Mouse (Mus musculus) heart, postnatal 14 days (tissue): ENCODE data around the gene Nup205. TPM values are rescaled to one million over a fixed set of nuclear protein-coding genes. Genes with fewer than 3 reads are reported as not detected.
"Not testable (repeated sequence)": the region's sequence is repeated elsewhere in the genome, so short reads cannot be mapped to it uniquely, and the experiment has no call there.

Experiments
- DNase-seq, 2 experiments: peaks; one replicate each; pipeline ENCODE4 v3.0.0; 2021 to 2022
- intact Hi-C: fragments of 180-260 bp; cut with DNase I; formaldehyde crosslinking; loops from one replicate; pipeline ENCODE4 v1.15.1; 2025
- long read RNA-seq, 2 experiments: library from polyadenylated mRNA; stranded (forward); transcript quantifications; one replicate each; pipeline ENCODE4 v2.0.0; 2021
- total RNA-seq, 2 experiments: library from RNA; stranded (reverse); gene quantifications; 2 replicates each; pipeline ENCODE4 v1.2.3; 2021

Nup205 gene
- 10 to 100 TPM; 13.6 to 16.9 TPM for total RNA-seq
- long read RNA-seq, experiment 1, full-length matches to known transcripts = 2 of 7 reads
- long read RNA-seq, experiment 1, partial matches to known transcripts = 4 of 7 reads
- long read RNA-seq, experiment 1, other reads (novel, unspliced or antisense) = 1 of 7 reads
- long read RNA-seq, experiment 2, full-length matches to known transcripts = 3 of 7 reads
- long read RNA-seq, experiment 2, partial matches to known transcripts = 3 of 7 reads
- long read RNA-seq, experiment 2, other reads (novel, unspliced or antisense) = 1 of 7 reads

GRCm38 (mm10) chr6:35176979-35177649, at the start of gene Nup205:
Nup205 (plus strand) TSS chr6:35177421.
- DNase-seq = peak; percentile 79 to 82
- intact Hi-C loops = loop anchor here (5.0 kb wide), 2 partner anchors 45 to 180 kb away; partner anchors contain the start of gene Cnot4

- DNase-seq = no peak
- intact Hi-C loops = loop anchor here (5.0 kb wide), 1 partner anchor 44 kb away; the partner anchor contains the start of gene Nup205
Measured at GRCm38 (mm10) chr6:35132806-35133205, 44.4 kb upstream of the Nup205 start.

- intact Hi-C loops = loop anchor here (5.0 kb wide), 1 partner anchor 44 kb away; the partner anchor contains the start of gene Nup205
- DNase-seq = no peak
Measured at GRCm38 (mm10) chr6:35133246-35133578, 44.0 kb upstream of the Nup205 start.

GRCm38 (mm10) chr6:35133579-35134488, 43.4 kb upstream of the Nup205 start, which contains the start of gene Cnot4:
Cnot4 (minus strand) TSS chr6:35133724.
- DNase-seq = peak; percentile 98 to 99
- intact Hi-C loops = loop anchor here (5.0 kb wide), 1 partner anchor 43 kb away; the partner anchor contains the start of gene Nup205

- no peak for DNase-seq
- intact Hi-C loops = loop anchor here (5.0 kb wide), 1 partner anchor 42 kb away; the partner anchor contains the start of gene Nup205
Measured at GRCm38 (mm10) chr6:35134844-35135243, 42.4 kb upstream of the Nup205 start.

GRCm38 (mm10) chr6:35140351-35140750, 36.9 kb upstream of the Nup205 start:
- DNase-seq = no peak
- intact Hi-C loops = no loop called here

- intact Hi-C loops = no loop called here
- no peak for DNase-seq
Measured at GRCm38 (mm10) chr6:35145569-35145968, 31.7 kb upstream of the Nup205 start.

- intact Hi-C loops = no loop called here
- no peak for DNase-seq
Measured at GRCm38 (mm10) chr6:35147726-35148422, 29.3 kb upstream of the Nup205 start.

- no peak for DNase-seq
- intact Hi-C loops = no loop called here
Measured at GRCm38 (mm10) chr6:35154540-35154939, 22.7 kb upstream of the Nup205 start.

GRCm38 (mm10) chr6:35169250-35169649, 8.0 kb upstream of the Nup205 start:
- DNase-seq = no peak
- intact Hi-C loops = no loop called here

GRCm38 (mm10) chr6:35172028-35172427, 5.2 kb upstream of the Nup205 start:
- intact Hi-C loops = not testable (repeated sequence)

GRCm38 (mm10) chr6:35173181-35173580, 4.0 kb upstream of the Nup205 start:
- intact Hi-C loops = no loop called here
- DNase-seq = no peak

More at GRCm38 (mm10) chr6:35172028-35172427, 5.2 kb upstream of the Nup205 start:
- not testable (repeated sequence) for DNase-seq

GRCm38 (mm10) chr6:35177650-35178272, 540 bp downstream of the Nup205 start:
- intact Hi-C loops = loop anchor here (5.0 kb wide), 2 partner anchors 45 to 180 kb away; partner anchors contain the start of gene Cnot4

GRCm38 (mm10) chr6:35179299-35179698, 2.1 kb downstream of the Nup205 start:
- intact Hi-C loops = loop anchor here (5.0 kb wide), 2 partner anchors 47 to 182 kb away; partner anchors contain the start of gene Cnot4

More at GRCm38 (mm10) chr6:35177650-35178272, 540 bp downstream of the Nup205 start:
- peak in 1 of 2 experiments; percentile 41 for DNase-seq

GRCm38 (mm10) chr6:35184781-35185180, 7.6 kb downstream of the Nup205 start:
- intact Hi-C loops = no loop called here
- no peak for DNase-seq

More at GRCm38 (mm10) chr6:35179299-35179698, 2.1 kb downstream of the Nup205 start:
- DNase-seq = not testable (repeated sequence)

- DNase-seq = no peak
- intact Hi-C loops = no loop called here
Measured at GRCm38 (mm10) chr6:35191198-35191597, 14.0 kb downstream of the Nup205 start.

- no peak for DNase-seq
- intact Hi-C loops = no loop called here
Measured at GRCm38 (mm10) chr6:35225696-35226095, 48.5 kb downstream of the Nup205 start.

- no peak for DNase-seq
- intact Hi-C loops = no loop called here
Measured at GRCm38 (mm10) chr6:35229415-35229814, 52.2 kb downstream of the Nup205 start.
